Mouse (Mus musculus): ENCODE data around the gene Tmem56.

DNA sequence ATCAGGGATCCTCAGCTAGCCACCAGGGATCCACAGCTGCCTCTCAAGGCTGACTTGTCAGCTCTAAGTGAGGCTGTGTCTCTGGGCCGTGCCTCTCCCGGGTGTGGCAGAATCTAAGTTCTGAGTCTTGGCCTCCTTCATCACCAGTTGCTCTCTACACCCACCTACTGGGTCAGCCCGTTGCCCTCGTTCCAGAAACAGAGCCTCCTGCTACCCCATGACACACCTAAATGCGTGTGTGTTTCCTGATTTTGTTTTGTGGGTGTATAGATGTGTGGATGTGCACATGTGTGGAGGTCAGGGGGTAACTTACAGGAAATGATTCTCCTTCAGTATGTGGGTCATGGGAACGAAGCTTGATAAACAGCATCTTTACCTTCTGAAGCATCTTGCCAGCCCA lies 29.5 kb upstream of the Tmem56 start:
- no peak for TF ChIP-seq POLR2A (IDR thresholded peaks at IDR 0.05; ENCODE audit: insufficient read depth, low read depth, low read length)
- TF ChIP-seq CTCF (IDR thresholded peaks at IDR 0.05), result no peak
- no peak for TF ChIP-seq EP300 (IDR thresholded peaks at IDR 0.05; ENCODE audit: insufficient read depth, low read depth, low read length)
